Mouse (Mus musculus): ENCODE results near the gene Ralgapa2. TPM values are rescaled to one million over a fixed set of nuclear protein-coding genes. Genes with fewer than 3 reads are reported as not detected.
A peak's percentile ranks its signal among the peaks of the same experiment; 100 is the strongest.

Ralgapa2 gene
- total RNA-seq, 2 experiments from 2014 or later: 20.2 to 24.5 TPM

GRCm38 (mm10) chr2:146246409-146247075 is 265.6 kb downstream of the Ralgapa2 start:
- DNase-seq (ENCODE audit: low spot score in 2 of 2): peak; percentile 30 to 42
- intact Hi-C loops (cut with DNase I): no loop called here

DNA sequence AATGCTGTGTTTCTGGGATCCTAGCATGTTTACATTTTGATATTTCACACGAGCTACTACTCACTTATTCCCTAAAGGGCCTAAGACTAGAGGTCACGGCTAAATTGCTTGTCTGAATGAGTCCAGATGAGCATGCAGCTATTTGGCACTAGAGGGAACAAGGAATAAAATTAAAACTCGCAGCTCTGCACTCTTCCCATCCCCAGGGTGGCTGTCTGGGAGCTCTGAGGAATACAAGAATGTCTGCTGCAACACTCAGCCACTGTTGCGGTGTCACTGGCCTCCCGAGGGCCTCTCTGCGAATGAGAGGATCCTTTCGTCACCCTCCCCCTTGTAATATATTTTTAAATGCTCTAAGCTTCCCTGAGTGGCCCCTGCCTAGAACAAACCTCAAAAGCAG is 266.7 kb downstream of the Ralgapa2 start:
- no peak for DNase-seq (ENCODE audit: low spot score in 2 of 2)
- intact Hi-C loops (cut with DNase I): no loop called here

DNA sequence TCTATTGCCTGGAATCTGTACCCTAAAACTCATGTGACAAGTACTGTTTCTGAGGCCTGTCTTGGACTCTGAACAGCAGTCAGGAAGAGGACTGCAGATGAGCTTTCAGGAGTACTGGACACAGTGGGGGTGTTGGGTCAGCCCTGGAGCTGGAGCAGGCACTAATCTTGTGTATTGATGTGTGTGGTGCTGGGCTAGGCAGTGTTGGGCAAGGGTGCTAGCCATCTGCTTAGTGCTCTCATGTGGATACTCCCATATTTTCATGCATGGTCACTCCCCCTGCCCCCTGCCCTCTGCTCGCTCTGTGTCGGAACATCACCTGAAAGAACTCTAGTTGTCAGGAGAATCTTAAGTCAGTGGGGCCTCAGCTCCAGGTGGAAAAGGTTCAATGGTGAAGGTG is 268.1 kb downstream of the Ralgapa2 start:
- intact Hi-C loops (cut with DNase I): no loop called here
- DNase-seq (ENCODE audit: low spot score in 2 of 2): no peak

DNA sequence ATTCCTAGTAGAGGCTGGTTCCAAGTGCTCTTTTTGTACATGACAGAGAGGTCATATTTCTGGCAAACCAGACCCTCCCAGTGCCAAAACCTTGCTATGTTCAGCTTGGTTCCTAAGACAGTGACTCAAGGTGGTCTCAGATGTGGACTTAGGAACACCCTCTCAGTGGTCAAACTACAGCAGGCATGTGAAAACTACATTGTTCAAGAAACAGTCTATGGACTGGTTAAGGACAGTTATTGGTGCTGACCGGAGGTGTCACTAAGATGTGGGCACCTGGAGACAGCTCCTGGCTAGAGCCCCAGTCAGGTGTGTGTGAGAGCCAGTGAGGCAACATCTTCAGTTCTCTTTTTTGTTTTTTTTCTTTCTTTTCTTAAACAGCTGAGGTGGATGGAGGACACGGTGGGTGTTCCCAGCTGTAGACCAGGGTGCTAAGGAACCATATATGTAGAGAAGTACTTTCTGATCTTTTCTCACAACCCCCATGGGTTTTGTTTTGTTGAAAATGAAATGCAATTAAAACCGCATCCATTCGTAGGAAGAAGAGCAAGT is 272.9 kb downstream of the Ralgapa2 start:
- DNase-seq (ENCODE audit: low spot score in 2 of 2): no peak
- intact Hi-C loops (cut with DNase I): no loop called here

DNA sequence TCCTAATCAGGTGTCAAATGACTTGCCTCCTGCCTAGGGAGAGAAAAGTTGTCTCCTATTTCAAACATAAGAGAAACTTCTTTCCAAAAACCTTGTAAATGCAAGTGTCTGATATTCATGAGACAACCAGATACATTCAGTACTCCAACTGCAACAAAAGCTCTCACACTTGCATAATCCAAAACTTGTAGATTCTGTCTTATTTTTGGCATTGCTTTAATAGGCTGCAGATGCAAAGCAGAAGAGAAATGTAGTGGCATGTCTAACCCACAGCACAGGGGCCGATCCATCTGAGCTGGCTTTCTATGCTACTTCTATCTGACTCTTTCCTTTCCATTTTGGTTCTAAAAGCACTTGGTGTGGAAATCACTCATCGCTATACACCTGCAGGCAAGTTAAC is 280.7 kb downstream of the Ralgapa2 start:
- peak in 1 of 2 experiments; percentile 44 for DNase-seq (ENCODE audit: low spot score in 2 of 2)
- intact Hi-C loops (cut with DNase I): no loop called here

DNA sequence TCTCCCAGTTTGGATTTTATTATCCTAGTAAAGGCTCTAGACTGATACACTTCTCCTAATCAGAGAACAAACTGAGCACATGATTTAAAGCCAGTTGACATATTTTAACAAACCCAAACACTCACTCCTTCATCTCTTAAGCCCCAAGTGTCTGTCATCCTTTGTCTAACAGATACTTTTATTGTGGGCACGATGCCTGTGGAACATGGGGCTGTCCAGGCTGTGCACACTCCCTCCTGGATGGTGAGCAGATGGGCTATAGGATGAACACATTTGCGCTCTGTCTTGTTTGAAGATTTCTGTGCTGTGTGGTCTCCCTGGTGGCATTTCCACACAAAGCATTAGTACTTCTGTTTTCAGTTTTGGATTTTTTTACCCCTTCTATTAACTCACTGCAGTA is 283.7 kb downstream of the Ralgapa2 start:
- DNase-seq (ENCODE audit: low spot score in 2 of 2): no peak
- intact Hi-C loops (cut with DNase I): no loop called here

DNA sequence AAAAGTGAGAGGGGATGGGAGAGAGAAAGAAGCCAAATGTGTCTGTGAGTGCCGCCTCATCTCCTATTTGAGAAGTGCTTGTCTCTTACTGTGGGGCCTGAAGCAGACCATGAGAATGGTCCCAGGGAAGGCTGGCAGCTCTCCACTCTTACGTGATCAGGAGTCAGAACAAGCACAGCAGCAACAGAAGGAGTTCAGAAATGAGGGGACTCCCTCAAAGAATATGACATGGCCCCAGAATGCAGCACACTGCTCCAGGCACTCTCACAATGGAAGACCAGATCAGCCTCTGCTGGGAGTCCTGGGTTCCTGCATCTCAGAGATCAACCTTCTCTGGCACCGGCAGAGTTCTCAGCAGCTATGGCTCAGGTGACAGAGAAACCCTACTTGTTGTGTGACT is 284.5 kb downstream of the Ralgapa2 start:
- DNase-seq (ENCODE audit: low spot score in 2 of 2): no peak
- intact Hi-C loops (cut with DNase I): no loop called here

GRCm38 (mm10) chr2:146226484-146226883 is 285.7 kb downstream of the Ralgapa2 start:
- intact Hi-C loops (cut with DNase I): no loop called here
- DNase-seq (ENCODE audit: low spot score in 2 of 2): no peak

DNA sequence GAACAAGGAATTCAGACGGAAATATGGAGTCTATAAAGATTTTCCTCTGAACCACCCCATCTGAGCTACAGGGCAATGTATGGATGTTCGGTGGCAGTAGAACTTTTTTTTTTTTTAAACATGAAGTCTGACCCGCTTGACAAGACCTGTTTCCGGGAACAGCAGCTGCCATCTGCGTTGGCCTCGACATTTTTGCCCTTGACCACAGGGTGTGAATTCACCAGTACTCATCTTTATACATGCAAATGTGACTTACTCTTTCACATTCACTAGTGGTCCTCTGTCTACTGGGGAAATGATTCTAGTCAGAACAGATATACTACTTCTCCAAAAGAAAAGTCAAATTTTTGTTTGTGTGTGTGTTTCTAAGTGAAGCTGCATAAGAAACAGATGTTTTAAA is 286.3 kb downstream of the Ralgapa2 start:
- no peak for DNase-seq (ENCODE audit: low spot score in 2 of 2)
- intact Hi-C loops (cut with DNase I): no loop called here

DNA sequence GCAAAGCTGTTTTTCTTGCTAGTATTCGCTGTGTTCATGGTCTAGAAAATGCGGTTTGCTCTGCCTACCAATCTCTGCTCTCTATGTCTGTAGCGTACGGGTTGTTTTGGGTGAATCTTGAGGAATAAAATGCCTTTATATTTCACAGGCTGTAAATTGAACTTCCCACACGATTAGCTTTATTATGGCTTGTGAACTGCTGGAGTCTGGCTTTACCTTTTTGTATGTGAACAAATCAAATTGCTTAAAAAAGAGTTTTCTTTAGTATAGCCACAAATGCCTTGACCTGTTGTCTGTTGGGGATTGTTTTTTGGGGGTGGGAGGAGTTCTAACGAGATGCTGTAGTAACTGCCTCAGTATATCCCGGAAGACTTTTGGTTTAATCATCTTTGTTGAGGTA is 288.0 kb downstream of the Ralgapa2 start:
- no peak for DNase-seq (ENCODE audit: low spot score in 2 of 2)
- intact Hi-C loops (cut with DNase I): loop anchor here (5.0 kb wide), 2 partner anchors 138 to 267 kb away; no protein-coding TSS in a partner anchor

DNA sequence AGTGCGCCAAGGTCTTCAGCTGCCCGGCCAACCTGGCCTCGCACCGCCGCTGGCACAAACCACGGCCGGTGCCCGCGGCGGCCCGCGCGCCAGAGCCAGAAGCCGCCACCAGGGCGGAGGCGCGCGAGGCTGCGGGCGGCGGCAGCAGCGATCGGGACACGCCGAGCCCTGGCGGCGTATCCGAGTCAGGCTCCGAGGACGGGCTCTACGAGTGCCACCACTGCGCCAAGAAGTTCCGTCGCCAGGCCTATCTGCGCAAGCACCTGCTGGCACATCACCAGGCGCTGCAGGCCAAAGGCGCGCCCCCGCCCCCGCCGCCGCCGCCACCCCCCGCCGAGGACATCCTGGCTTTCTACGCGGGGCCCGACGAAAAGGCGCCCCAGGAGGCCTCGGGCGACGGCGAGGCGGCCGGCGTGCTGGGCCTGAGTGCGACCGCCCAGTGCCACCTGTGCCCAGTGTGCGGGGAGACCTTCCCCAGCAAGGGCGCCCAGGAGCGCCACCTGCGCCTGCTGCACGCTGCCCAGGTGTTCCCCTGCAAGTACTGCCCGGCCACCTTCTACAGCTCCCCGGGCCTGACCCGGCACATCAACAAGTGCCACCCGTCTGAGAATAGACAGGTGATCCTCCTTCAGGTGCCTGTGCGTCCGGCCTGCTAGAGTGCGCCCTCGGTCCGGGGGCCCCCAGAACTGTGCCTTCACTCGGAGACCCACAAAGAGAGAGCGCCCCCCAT is 288.8 kb downstream of the Ralgapa2 start:
- intact Hi-C loops (cut with DNase I): loop anchor here (5.0 kb wide), 2 partner anchors 139 to 266 kb away; no protein-coding TSS in a partner anchor
- peak; percentile 33 to 41 for DNase-seq (ENCODE audit: low spot score in 2 of 2)

DNA sequence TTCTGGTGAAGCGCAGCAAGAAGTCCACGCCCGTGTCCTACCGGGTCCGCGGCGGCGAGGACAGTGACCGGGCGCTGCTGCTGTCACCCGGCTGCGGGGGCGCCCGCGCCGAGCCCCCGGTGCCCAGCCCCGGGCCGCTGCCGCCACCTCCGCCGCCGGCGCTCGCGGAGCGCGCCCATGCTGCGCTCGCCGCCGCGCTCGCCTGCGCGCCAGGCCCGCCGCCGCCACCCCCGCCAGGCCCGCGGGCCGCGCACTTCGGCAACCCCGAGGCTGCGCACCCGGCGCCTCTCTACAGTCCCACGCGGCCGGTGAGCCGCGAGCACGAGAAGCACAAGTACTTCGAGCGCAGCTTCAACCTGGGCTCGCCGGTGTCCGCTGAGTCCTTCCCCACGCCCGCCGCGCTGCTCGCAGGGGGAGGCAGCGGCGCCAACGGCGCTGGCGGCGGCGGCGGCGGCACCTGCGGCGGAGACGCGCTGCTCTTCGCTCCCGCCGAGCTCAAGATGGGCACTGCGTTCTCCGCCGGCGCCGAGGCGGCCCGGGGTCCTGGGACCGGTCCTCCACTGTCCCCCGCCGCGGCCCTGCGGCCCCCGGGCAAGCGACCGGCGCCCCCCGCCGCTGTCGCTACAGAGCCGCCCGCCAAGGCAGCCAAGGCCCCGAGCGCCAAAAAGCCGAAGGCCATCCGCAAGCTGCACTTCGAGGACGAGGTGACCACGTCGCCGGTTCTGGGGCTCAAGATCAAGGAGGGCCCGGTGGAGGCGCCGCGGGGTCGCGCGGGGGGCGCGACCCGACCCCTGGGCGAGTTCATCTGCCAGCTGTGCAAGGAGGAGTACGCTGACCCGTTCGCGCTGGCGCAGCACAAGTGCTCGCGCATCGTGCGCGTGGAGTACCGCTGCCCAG is 289.6 kb downstream of the Ralgapa2 start:
- DNase-seq (ENCODE audit: low spot score in 2 of 2): peak; percentile 18 to 39
- intact Hi-C loops (cut with DNase I): loop anchor here (5.0 kb wide), 2 partner anchors 140 to 265 kb away; no protein-coding TSS in a partner anchor

DNA sequence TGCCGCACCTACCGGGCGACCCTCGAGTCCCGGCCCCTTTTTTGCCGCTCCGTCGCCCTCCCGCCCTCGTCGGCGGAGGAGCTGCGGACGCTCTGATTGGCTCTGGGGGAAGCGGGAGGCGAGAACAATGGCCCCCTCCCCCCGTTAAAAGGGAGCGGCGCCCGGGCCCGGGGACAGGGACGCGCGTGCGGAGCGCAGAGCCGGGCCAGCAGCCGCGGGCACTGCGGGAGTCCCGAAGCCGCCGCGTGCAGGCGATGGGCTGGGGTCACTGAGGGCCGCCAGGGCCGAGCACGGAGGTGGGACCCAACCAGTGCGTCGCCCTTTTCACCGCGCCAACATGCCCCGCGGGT is 290.2 kb downstream of the Ralgapa2 start:
- intact Hi-C loops (cut with DNase I): loop anchor here (5.0 kb wide), 2 partner anchors 140 to 265 kb away; no protein-coding TSS in a partner anchor
- DNase-seq (ENCODE audit: low spot score in 2 of 2): peak; percentile 40 to 48

DNA sequence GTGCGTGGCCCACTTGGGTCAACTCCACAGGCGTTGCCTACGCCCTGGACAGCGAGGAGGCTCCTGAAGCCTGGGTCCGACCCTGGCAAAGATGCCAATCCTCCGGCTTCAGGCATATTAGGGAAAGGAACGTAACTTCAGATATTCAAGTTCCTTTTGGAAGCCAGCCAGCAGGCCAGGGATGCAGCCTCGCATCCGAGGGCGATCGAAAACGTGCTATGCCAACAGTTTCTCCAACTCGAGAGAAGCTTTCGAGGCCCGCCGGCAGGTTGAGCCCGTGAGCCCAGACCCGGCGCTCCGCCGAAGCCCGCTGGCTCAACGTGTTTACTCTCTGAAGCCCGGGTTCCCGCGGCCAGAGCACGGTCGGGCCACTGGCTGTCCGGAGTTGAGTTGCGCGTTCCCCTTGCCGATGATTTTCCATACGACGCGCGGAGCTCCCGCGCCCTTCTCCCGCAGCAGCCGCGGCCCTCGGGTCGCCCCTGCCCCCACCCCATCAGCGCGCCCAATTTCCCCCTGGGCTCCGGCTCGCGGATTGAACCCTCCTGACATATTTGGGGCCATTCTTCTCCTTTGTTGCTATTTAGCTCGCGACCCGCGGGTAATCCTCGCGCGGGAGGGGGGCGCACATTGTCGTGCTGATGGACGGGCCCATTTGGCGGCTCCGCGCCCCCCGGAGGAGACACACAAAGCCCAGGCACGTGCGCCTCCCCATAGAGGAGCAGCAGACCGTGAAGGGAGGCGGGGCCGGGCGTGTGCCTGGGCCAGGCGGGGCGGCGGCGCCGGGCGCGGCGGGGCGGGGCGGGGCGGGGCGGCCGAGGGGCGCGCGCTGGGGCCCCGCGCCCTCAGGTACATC is 290.8 kb downstream of the Ralgapa2 start, which contains the start of gene Insm1:
Gene Insm1, plus strand, starts transcription at position 846 of the 853 bp plus-strand sequence.
- intact Hi-C loops (cut with DNase I): loop anchor here (5.0 kb wide), 2 partner anchors 141 to 264 kb away; no protein-coding TSS in a partner anchor
- peak; percentile 46 to 48 for DNase-seq (ENCODE audit: low spot score in 2 of 2)

DNA sequence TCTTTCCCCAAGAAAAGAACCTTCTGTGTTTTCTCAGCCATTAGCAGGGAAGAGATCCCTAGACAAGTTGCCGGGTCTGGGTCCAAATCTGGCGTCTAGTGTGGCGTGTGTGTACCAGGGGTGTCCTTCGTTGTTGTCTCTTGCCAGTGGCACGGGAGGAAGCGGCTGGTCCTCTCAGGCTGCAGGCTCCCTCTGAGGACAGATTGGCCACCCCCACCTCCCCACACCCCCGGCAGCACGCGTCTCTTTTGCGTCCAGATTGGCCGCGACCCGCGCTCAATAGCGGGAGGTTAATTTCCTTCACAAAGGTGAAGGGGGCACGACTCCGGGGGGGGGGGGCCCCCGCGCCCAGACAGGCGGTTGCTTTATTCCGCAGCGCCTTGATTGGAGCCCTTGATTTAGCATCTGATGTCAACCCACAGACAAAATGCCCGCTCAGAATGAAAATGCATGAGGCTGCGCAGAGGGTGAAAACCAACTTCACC is 291.5 kb downstream of the Ralgapa2 start:
- no peak for DNase-seq (ENCODE audit: low spot score in 2 of 2)
- intact Hi-C loops (cut with DNase I): loop anchor here (5.0 kb wide), 2 partner anchors 142 to 263 kb away; no protein-coding TSS in a partner anchor

- intact Hi-C loops (cut with DNase I): loop anchor here (5.0 kb wide), 4 partner anchors 73 to 262 kb away; no protein-coding TSS in a partner anchor
- no peak for DNase-seq (ENCODE audit: low spot score in 2 of 2)
These were observed 292.4 kb downstream of the Ralgapa2 start for GRCm38 (mm10) chr2:146219791-146220190.

GRCm38 (mm10) chr2:146218881-146219535 is 293.1 kb downstream of the Ralgapa2 start:
- intact Hi-C loops (cut with DNase I): loop anchor here (5.0 kb wide), 2 partner anchors 73 to 193 kb away; no protein-coding TSS in a partner anchor
- DNase-seq (ENCODE audit: low spot score in 2 of 2): peak; percentile 26 to 56

Measured in left cerebral cortex, postnatal 25 days (tissue).